Mouse (Mus musculus) embryo, embryonic 10.5 days (tissue): ENCODE data around the gene Nmnat2.
A peak's percentile ranks its signal among the peaks of the same experiment; 100 is the strongest.

Experiments used
- DNase-seq: peaks from one replicate; pipeline ENCODE4 v3.0.0-alpha.2; 2015; ENCODE audit warnings: low spot score

Gene Nmnat2

GRCm38 (mm10) chr1:152954821-152955523 is at the start of gene Nmnat2:
Gene Nmnat2 (plus strand): TSS chr1:152954993.
- DNase-seq = peak; percentile 64

- DNase-seq = no peak
Observed at GRCm38 (mm10) chr1:152913483-152914460, 41.0 kb upstream of the Nmnat2 start.

GRCm38 (mm10) chr1:152915766-152916165 is 39.0 kb upstream of the Nmnat2 start:
- DNase-seq = no peak

- no peak for DNase-seq
Observed at GRCm38 (mm10) chr1:152916936-152917335, 37.9 kb upstream of the Nmnat2 start.

- DNase-seq = no peak
Observed at GRCm38 (mm10) chr1:152917626-152918025, 37.2 kb upstream of the Nmnat2 start.

- no peak for DNase-seq
Observed at GRCm38 (mm10) chr1:152921786-152922185, 33.0 kb upstream of the Nmnat2 start.

- no peak for DNase-seq
Observed at GRCm38 (mm10) chr1:152933962-152934361, 20.8 kb upstream of the Nmnat2 start.

GRCm38 (mm10) chr1:152935476-152935875 is 19.3 kb upstream of the Nmnat2 start:
- no peak for DNase-seq

GRCm38 (mm10) chr1:152936365-152936764 is 18.4 kb upstream of the Nmnat2 start:
- DNase-seq = no peak

- DNase-seq = no peak
Observed at GRCm38 (mm10) chr1:152942977-152943376, 11.8 kb upstream of the Nmnat2 start.

GRCm38 (mm10) chr1:152954167-152954566 is 626 bp upstream of the Nmnat2 start:
- DNase-seq = no peak

GRCm38 (mm10) chr1:152955564-152956211 is 895 bp downstream of the Nmnat2 start:
- DNase-seq = peak; percentile 36

- peak; percentile 74 for DNase-seq
Observed at GRCm38 (mm10) chr1:152956221-152956620, 1.4 kb downstream of the Nmnat2 start.

GRCm38 (mm10) chr1:152964344-152964743 is 9.6 kb downstream of the Nmnat2 start:
- no peak for DNase-seq

- DNase-seq = no peak
Observed at GRCm38 (mm10) chr1:152966222-152966621, 11.4 kb downstream of the Nmnat2 start.

GRCm38 (mm10) chr1:152966686-152967085 is 11.9 kb downstream of the Nmnat2 start:
- DNase-seq = no peak

- no peak for DNase-seq
Observed at GRCm38 (mm10) chr1:152969081-152969480, 14.3 kb downstream of the Nmnat2 start.

- DNase-seq = peak; percentile 66
Observed at GRCm38 (mm10) chr1:152972957-152973356, 18.2 kb downstream of the Nmnat2 start.

- DNase-seq = no peak
Observed at GRCm38 (mm10) chr1:152973421-152973820, 18.6 kb downstream of the Nmnat2 start.

GRCm38 (mm10) chr1:152973861-152974260 is 19.1 kb downstream of the Nmnat2 start:
- DNase-seq = no peak

- DNase-seq = no peak
Observed at GRCm38 (mm10) chr1:152975144-152975543, 20.4 kb downstream of the Nmnat2 start.

- no peak for DNase-seq
Observed at GRCm38 (mm10) chr1:152978700-152979099, 23.9 kb downstream of the Nmnat2 start.
